7 mouse cellular contexts compared by ENCODE assay signal in the genomic region with DNA sequence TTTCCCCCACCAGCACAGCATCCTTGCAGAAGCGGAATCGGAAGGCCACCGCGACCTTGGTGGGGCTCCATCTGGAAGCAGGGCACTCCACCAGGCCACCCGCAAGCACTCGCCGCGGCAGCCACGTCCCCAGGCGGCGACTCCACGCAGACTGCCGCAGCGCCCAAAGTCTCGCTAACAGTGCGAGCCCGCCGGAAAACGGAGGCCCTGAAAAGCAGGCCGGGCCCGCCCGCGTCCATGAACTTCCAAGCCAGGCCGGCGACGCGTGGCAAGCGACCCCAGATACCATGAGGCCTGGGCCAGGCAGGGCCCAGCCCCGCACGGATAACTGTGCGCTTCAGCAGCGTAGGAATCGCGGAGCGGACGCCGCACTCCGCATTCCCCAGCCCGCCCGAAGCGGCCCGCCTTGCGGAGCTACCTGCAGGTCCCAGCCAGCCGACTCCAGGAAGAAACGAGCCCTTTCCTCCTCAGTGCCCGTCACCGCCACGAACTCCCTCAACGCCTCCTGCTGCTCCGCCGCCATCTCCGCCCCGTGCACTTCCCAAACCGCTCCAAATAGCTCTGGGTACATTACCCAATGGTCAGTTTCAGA. TPM values are rescaled to one million over a fixed set of nuclear protein-coding genes. Genes with fewer than 3 reads are reported as not detected.
DNase-seq lines count a peak whose midpoint lies in the region; ATAC-seq lines count a peak whose summit lies in the region.

No protein-coding gene starts in this region.

- H3K4me3 ChIP-seq in forebrain, embryonic 15.5 days, result peak overlapping the region; percentile 55
- peak overlapping the region; percentile 48 for H3K4me3 ChIP-seq in hindbrain, embryonic 14.5 days (replicated peaks; ENCODE audit: low read length)

- peak; percentile 31 to 76 for DNase-seq in adrenal gland, adult (ENCODE audit: inconsistent age in 2 of 2, low spot score in 1 of 2)
- DNase-seq in cerebellum, adult 11-12 months, result peak; percentile 62
- peak; percentile 32 for DNase-seq in hindbrain, embryonic 14.5 days (ENCODE audit: low spot score)
- peak; percentile 24 to 27 for DNase-seq in left cerebral cortex, adult 8-10 months (ENCODE audit: low spot score in 2 of 2)
- DNase-seq in lung, postnatal 4 days, result peak; percentile 35 to 46
- peak; percentile 63 for DNase-seq in right cerebral cortex, postnatal 25 days

- H3K27ac ChIP-seq in forebrain, embryonic 15.5 days (replicated peaks), result 0 out of 2 replicates have a peak overlapping the region, but pooled peaks have one; percentile 1
- no peak overlapping the region for H3K27ac ChIP-seq in hindbrain, embryonic 14.5 days

- peak overlapping the region; percentile 70 for H3K9ac ChIP-seq in forebrain, embryonic 15.5 days (replicated peaks)
- peak overlapping the region; percentile 76 for H3K9ac ChIP-seq in hindbrain, embryonic 14.5 days

- WGBS in forebrain, embryonic 15.5 days, result under 1% methylated on average over 54 of the region's 54 CpGs
- 1% methylated on average over 54 of the region's 54 CpGs for WGBS in hindbrain, embryonic 14.5 days

- H3K36me3 ChIP-seq in forebrain, embryonic 15.5 days, result no peaks in the 10 kb centered on the region
- H3K36me3 ChIP-seq in hindbrain, embryonic 14.5 days (replicated peaks; ENCODE audit: control insufficient read depth, insufficient read depth), result no peaks in the 10 kb centered on the region

- H3K27me3 ChIP-seq in forebrain, embryonic 15.5 days, result no peaks in the 10 kb centered on the region
- H3K27me3 ChIP-seq in hindbrain, embryonic 14.5 days (ENCODE audit: control insufficient read depth, insufficient read depth, low read length), result no peaks in the 10 kb centered on the region

- H3K4me2 ChIP-seq in forebrain, embryonic 15.5 days (replicated peaks), result peak overlapping the region; percentile 88
- H3K4me2 ChIP-seq in hindbrain, embryonic 14.5 days (replicated peaks), result peak overlapping the region; percentile 92

- peak; percentile 76 for ATAC-seq in forebrain, embryonic 15.5 days (replicated peaks)
- ATAC-seq in hindbrain, embryonic 14.5 days (ENCODE audit: low FRiP score), result peak; percentile 77

- H3K4me1 ChIP-seq in forebrain, embryonic 15.5 days, result no peaks in the 10 kb centered on the region
- H3K4me1 ChIP-seq in hindbrain, embryonic 14.5 days (replicated peaks; ENCODE audit: control insufficient read depth, insufficient read depth, low read length), result no peaks in the 10 kb centered on the region

- H3K9me3 ChIP-seq in forebrain, embryonic 15.5 days, result no peaks in the 10 kb centered on the region
- H3K9me3 ChIP-seq in hindbrain, embryonic 14.5 days (ENCODE audit: control insufficient read depth, low read length), result no peaks in the 10 kb centered on the region

RNA-seq across cellular contexts. Expression of a gene that starts 40.6 kb away (rescaled TPM):
- polyA plus RNA-seq in forebrain, embryonic 15.5 days (2015; fragmentation: Nextera tagmentation; extraction: Ambion mirVana), result 43.9 and 44.7 TPM in 2 replicates
- 37.7 and 39.2 TPM in 2 replicates for polyA plus RNA-seq in hindbrain, embryonic 14.5 days (2014; fragmentation: Nextera tagmentation; extraction: Ambion mirVana)
- 10 to 100 TPM; 15.1 to 21.7 (median 18.7) TPM for total RNA-seq in left cerebral cortex, adult 8-10 months (2022)
